Mouse (Mus musculus) heart, adult 2 months (tissue): ENCODE data around the gene Pex10. TPM values are rescaled to one million over a fixed set of nuclear protein-coding genes. Genes with fewer than 3 reads are reported as not detected.

ENCODE experiments used
- DNase-seq, 2 experiments: peaks; one replicate each; pipeline ENCODE4 v3.0.0; 2021
- H3K27ac ChIP-seq: fragments of 200-600 bp; 2 replicates; pipeline ENCODE4 v1.8.1; 2022
- H3K27me3 ChIP-seq: fragments of 200-500 bp; 2 replicates; pipeline ENCODE4 v1.6.1; 2012; ENCODE audit warnings: mild to moderate bottlenecking, low read length, inconsistent platforms, mixed read lengths; ENCODE audit not compliant: control insufficient read depth, insufficient read depth
- H3K36me3 ChIP-seq: fragments of 200-500 bp; 2 replicates; pipeline ENCODE4 v1.6.1; 2012; ENCODE audit warnings: low read length, inconsistent platforms; ENCODE audit not compliant: control insufficient read depth, insufficient read depth
- H3K4me1 ChIP-seq: fragments of 200-500 bp; 2 replicates; pipeline ENCODE4 v1.6.1; 2011; ENCODE audit warnings: low read length; ENCODE audit not compliant: control insufficient read depth, insufficient read depth
- H3K4me3 ChIP-seq: fragments of 200-600 bp; 2 replicates; pipeline ENCODE4 v1.8.1; 2022
- H3K79me2 ChIP-seq: fragments of 200-500 bp; replicated peaks from 2 replicates; pipeline ENCODE4 v1.6.1; 2012; ENCODE audit warnings: mild to moderate bottlenecking, inconsistent platforms, low read length, moderate library complexity, mixed read lengths; ENCODE audit not compliant: control insufficient read depth, insufficient read depth
- H3K9ac ChIP-seq: fragments of 200-500 bp; 2 replicates; pipeline ENCODE4 v1.6.1; 2012; ENCODE audit warnings: low read depth, mild to moderate bottlenecking, control low read depth, inconsistent platforms, low read length, mixed read lengths
- CTCF ChIP-seq: fragments of 200-600 bp; IDR thresholded peaks from 2 replicates; pipeline ENCODE4 v1.8.1; 2022; ENCODE audit warnings: antibody characterized with exemption, mild to moderate bottlenecking, moderate library complexity
- EP300 ChIP-seq: fragments of 200-500 bp; IDR thresholded peaks from 2 replicates; pipeline ENCODE4 v1.6.1; 2011; ENCODE audit warnings: low read depth, low read length, control low read depth; ENCODE audit not compliant: insufficient read depth
- POLR2A ChIP-seq: fragments of 200-500 bp; IDR thresholded peaks from 2 replicates; pipeline ENCODE4 v1.6.1; 2011; ENCODE audit warnings: mild to moderate bottlenecking, low read depth, low read length, control low read depth; ENCODE audit not compliant: insufficient read depth
- WGBS: fragments of 180-500 bp; shearing (Covaris S2); methylation state at CpG from one replicate; pipeline ENCODE4 v1.1.7; 2018; 5-methylcytosine and 5-hydroxymethylcytosine counted together
- intact Hi-C: fragments of 180-260 bp; cut with DNase I; formaldehyde crosslinking; loops from one replicate; pipeline ENCODE4 v1.15.1; 2025
- polyA plus RNA-seq: library from polyadenylated mRNA; depleted of rRNA; stranded (reverse); fragments of >200 nt; gene quantifications from 2 replicates; pipeline ENCODE4 v1.2.3, GENCODE M21; 2012
- total RNA-seq, 2 experiments: library from RNA; stranded (reverse); gene quantifications; 2 replicates each; pipeline ENCODE4 v1.2.3; 2021

The Pex10 gene
- total and polyA plus RNA-seq, 3 experiments: 18.4 to 26.5 (median 19.4) TPM

DNA sequence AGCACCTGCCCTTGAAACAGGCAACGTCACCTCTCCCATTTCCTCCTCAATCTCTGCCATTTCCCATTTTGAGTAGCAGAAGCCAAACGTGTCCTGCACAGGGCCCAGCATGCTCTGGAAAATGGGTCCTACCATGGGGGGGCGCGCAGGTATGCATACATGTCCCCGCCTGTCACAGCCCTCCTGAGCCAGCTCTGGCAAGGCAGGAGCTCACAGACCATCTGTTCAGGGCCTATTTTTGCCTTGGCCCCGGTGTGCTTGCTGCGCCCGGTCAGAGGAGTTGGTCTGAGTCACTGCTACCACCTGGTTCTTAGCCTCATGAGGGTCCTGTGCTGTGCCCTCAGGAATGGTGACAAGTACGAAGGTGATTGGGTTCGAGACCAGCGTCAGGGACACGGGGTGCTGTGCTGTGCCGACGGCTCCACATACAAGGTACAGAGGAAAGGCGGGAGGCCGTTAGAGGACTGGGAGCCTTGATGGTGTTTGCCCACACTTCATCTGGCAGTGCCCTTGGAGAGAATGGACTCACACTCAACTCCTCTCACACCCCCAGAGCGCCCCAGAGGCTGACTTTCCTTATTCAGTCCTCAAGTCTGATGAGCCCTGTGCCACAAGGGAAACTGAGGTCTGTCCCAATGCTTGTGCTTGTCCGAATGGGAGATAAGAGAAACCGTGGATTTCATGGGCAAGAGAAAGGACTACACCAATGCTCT lies 26.1 kb downstream of the Pex10 start:
- Histone ChIP-seq H3K4me1 (no peaks in the 10 kb centered on the region; the same call in 1 of the 2 replicates), H3K4me3 (no peak overlapping the region), H3K36me3 (no peaks in the 10 kb centered on the region), H3K27ac (no peak overlapping the region), H3K27me3 (no peaks in the 10 kb centered on the region), H3K9ac (no peak overlapping the region), H3K79me2 (no peaks in the 10 kb centered on the region)
- TF ChIP-seq EP300 (no peak), POLR2A (no peak), CTCF (no peak)
- no peak for DNase-seq
- 91% methylated on average over 19 of the region's 19 CpGs for WGBS
- intact Hi-C loops: no loop called here

GRCm38 (mm10) chr4:155093431-155094149 lies 26.8 kb downstream of the Pex10 start:
- WGBS: 54% methylated on average over 7 of the region's 7 CpGs
- Histone ChIP-seq H3K4me1 (no peaks in the 10 kb centered on the region; the same call in 1 of the 2 replicates), H3K27me3 (no peaks in the 10 kb centered on the region), H3K9ac (no peak overlapping the region), H3K27ac (no peak overlapping the region), H3K36me3 (no peaks in the 10 kb centered on the region), H3K4me3 (no peak overlapping the region), H3K79me2 (no peaks in the 10 kb centered on the region)
- no peak for TF ChIP-seq POLR2A
- TF ChIP-seq CTCF: no peak
- TF ChIP-seq EP300: no peak
- intact Hi-C loops: loop anchor here (2.0 kb wide), 1 partner anchor 35 kb away; no protein-coding TSS in a partner anchor
- no peak for DNase-seq

GRCm38 (mm10) chr4:155094565-155094964 lies 27.7 kb downstream of the Pex10 start:
- 0 out of 2 replicates have a peak, but pooled peaks have one; percentile 14 for TF ChIP-seq EP300
- TF ChIP-seq POLR2A: no peak
- peak; percentile 79 for TF ChIP-seq CTCF
- no peak overlapping the region for H3K9ac ChIP-seq
- no peaks in the 10 kb centered on the region; the same call in 1 of the 2 replicates for H3K4me1 ChIP-seq
- no peaks in the 10 kb centered on the region for H3K27me3 ChIP-seq
- H3K4me3 ChIP-seq: no peak overlapping the region
- peak; percentile 42 to 66 for DNase-seq
- no peaks in the 10 kb centered on the region for H3K36me3 ChIP-seq
- no peaks in the 10 kb centered on the region for H3K79me2 ChIP-seq
- intact Hi-C loops: loop anchor here (2.0 kb wide), 1 partner anchor 34 kb away; no protein-coding TSS in a partner anchor
- 62% methylated on average over 3 of the region's 3 CpGs for WGBS
- no peak overlapping the region for H3K27ac ChIP-seq

GRCm38 (mm10) chr4:155095238-155095900 lies 28.6 kb downstream of the Pex10 start:
- Histone ChIP-seq H3K4me1 (no peaks in the 10 kb centered on the region; the same call in 1 of the 2 replicates), H3K79me2 (no peaks in the 10 kb centered on the region), H3K27me3 (no peaks in the 10 kb centered on the region), H3K9ac (no peak overlapping the region), H3K36me3 (no peaks in the 10 kb centered on the region), H3K27ac (no peak overlapping the region), H3K4me3 (no peak overlapping the region)
- intact Hi-C loops: loop anchor here (1.0 to 2.0 kb wide), 3 partner anchors 33 to 213 kb away; partner anchors contain the start of gene Faap20
- 30% methylated on average over 8 of the region's 8 CpGs for WGBS
- 0 out of 2 replicates have a peak, but pooled peaks have one; percentile 31 for TF ChIP-seq POLR2A
- no peak; the same call in 1 of the 2 replicates for TF ChIP-seq CTCF
- TF ChIP-seq EP300: peak; percentile 99
- peak; percentile 79 to 86 for DNase-seq

- intact Hi-C loops: loop anchor here (1.0 to 2.0 kb wide), 3 partner anchors 33 to 212 kb away; partner anchors contain the start of gene Faap20
- Histone ChIP-seq H3K9ac (no peak overlapping the region), H3K27ac (no peak overlapping the region), H3K4me1 (no peaks in the 10 kb centered on the region; the same call in 1 of the 2 replicates), H3K36me3 (no peaks in the 10 kb centered on the region), H3K79me2 (no peaks in the 10 kb centered on the region), H3K27me3 (no peaks in the 10 kb centered on the region), H3K4me3 (no peak overlapping the region)
- TF ChIP-seq CTCF (no peak), POLR2A (no peak)
- no peak for DNase-seq
- 90% methylated on average over 8 of the region's 8 CpGs for WGBS
These were observed 29.2 kb downstream of the Pex10 start for GRCm38 (mm10) chr4:155095967-155096366.
